Mouse (Mus musculus): ENCODE measurements around the gene Etfa.

Etfa gene

DNA sequence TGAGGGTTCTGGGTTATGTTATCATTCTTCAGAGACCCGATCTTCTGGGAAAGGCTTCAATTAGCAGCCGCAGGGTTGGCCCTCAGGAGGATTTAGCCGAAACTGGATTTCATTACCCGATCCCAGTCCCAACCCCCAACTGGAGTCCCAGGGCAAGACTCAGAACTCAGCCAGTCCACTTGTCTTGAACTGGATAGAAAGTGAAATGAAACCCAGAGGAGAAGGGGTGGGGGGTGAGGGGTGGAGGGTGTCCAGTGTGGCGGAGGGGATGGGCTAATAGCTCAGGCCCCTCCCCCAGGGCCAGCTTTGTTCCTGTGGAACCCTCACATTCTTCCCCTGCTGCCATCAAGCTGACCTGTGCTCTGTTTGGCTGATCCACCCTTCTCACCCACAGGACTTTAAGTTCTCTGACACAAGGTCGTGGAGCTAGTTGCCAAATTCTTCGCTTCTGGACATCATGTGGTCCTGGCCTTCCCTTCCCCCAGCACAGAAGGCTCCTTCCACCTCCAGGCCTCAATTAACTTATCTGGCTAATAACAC is 86.7 kb downstream of the Etfa start:
- no peak for DNase-seq (ENCODE audit: low read depth, low spot score)

DNA sequence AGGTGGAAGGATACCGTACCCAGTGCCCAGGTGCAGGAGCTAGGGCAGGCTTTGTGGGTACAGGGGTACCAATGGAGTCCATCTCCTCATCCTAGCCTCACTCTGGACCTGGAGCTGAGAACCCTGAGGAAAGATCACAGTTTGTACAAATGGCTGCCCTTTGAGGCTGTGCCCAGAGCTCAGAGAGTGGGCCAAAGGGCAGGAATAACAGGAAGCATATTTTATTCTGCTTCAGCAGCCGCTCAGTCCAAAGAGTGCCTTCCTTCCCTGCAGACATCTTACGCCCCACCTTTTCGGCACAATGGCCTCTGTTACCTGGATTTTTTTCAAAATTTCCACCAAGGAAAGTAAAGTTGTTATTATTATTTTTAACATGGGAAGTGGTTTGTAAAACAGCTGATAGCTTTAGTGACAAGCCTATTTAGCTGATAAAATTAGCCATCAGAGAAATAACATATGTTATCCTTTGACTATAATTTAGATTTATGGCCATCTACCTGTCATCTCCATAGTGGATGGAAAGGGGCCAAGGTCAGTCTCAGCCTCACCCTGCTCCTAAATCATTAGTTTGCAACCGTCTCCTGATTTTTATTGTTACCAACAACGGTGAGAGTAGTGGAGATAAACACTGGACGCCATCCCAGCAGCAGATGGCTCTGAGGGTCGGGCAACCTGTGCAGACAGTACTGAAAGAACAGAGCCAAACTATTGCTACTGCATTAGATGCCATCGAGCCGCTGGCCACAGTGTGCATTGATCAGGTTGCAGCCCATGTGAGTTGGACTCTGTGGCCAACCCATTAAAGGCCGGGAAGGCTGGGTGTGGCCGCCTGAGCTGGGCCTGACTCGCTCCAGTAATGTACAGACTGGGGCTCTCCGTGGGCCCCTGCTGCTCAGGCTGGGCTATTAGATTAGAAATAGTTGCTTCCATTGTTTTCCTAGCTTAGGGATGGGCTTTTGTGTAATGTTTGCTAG is 88.3 kb downstream of the Etfa start:
- DNase-seq (ENCODE audit: low read depth, low spot score) = no peak

DNA sequence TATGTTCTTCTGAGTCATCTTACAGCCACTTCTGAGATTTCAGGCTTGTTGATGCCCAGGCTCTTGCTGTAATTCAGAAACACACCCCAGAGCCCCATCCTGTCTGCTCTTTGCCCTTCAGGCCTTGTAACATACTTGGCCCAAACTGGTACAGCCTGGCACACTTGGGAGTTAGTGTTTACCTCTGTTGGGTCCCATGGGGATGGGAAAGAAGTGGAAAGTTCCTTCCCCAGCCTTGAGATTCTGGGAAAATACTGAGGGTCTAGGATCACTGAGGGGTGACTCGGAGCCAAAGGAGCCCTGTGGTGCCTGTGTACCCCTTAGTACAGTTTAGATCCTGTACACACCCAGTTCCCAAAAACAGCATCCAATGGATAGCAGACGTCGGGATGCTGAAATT is 90.3 kb downstream of the Etfa start:
- DNase-seq (ENCODE audit: low read depth, low spot score) = no peak

DNA sequence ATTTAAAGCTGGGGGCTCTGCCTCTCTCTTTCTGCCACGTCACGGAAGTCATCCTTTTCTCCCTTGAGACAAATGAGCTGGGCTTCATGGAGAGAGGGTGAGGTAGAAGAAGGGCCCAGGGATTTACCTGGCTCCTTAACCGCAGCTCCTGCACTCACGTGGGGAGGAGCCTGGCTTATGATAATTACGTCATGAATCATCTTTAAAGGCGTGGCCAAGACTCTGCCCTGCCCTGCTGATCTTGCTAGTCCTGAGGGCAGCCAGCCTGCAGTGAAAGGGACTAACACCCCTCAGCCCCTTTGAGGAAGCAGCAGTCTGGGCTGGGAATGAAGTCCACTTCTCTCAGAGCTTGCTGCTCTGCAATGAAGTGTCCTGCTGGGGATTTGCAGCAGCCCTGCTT is 100.9 kb downstream of the Etfa start:
- no peak for DNase-seq (ENCODE audit: low read depth, low spot score)

DNA sequence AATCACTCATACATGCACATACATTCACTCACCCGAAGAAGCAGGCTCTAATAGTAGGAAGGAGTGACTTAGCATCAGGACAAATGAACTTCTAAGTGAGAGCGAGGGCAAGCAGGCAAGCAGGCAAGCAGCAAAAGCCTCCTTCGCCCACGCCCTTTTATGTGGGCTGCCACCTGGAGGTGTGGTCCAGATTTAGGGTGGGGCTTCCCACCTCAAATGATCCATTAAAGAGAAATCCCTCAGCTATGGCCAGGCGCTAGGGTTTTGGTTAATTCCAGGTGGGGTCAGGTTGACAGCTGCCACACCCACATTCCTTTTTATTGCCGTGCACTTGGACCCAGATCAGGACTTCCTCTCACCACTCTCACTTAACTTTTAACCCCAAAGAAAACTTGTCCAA is 101.6 kb downstream of the Etfa start:
- no peak for DNase-seq (ENCODE audit: low read depth, low spot score)

DNA sequence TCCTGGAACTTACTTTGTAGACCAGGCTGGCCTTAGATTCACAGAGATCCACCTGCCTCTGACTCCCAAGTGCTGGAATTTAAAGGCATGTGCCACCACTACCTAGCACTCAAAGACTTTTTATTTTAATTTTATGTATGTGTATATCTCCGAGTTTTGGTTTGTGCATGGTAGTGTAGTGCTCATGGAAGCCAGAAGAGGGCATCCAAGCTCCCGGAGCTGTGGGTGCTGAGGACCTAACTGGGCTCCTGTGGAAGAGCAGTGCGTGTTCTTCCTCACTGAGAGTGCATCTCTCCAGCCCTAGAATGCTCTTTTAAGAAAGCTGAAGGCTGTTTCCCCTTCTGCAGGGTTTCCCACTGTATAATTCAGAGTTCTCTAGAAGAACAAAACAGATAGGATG is 102.2 kb downstream of the Etfa start:
- DNase-seq (ENCODE audit: low read depth, low spot score) = no peak

DNA sequence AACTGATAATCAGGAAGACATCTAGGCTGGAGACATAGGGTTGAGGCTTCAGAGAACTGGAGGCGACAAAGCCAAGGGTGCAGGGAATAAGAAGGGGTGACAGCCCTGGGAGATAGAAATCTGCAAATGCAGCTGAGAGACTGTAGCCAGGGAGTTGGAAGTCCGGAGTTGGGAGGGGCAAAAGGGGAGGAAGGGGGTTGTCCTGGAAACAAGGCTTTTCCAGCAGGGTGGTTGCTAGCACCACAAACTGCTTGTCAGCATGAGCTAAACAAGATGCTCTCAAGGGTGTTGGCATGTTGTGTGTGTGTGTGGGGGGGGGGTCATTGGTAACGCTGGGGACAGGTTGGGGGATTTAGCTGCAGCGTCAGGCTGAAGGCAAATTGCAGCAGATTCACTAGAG is 103.2 kb downstream of the Etfa start:
- no peak for DNase-seq (ENCODE audit: low read depth, low spot score)

DNA sequence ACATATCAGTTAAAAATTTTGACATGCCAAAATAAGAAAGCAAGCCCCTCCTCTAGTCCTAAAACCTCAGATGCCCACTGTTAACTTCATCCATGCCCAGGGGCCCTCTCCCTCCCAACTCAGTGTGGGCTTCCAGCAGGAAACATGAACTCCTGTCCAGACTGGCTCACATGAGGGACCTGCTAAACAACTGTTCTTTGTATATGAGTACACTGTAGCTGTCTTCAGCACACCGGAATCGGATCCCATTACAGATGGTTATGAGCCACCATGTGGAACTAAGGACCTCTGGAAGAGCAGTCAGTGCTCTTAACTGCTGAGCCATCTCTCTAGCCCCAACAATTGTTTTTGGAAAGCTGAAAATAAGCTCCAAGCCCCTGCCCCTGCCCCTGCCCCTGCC is 105.3 kb downstream of the Etfa start:
- DNase-seq (ENCODE audit: low read depth, low spot score) = no peak

DNA sequence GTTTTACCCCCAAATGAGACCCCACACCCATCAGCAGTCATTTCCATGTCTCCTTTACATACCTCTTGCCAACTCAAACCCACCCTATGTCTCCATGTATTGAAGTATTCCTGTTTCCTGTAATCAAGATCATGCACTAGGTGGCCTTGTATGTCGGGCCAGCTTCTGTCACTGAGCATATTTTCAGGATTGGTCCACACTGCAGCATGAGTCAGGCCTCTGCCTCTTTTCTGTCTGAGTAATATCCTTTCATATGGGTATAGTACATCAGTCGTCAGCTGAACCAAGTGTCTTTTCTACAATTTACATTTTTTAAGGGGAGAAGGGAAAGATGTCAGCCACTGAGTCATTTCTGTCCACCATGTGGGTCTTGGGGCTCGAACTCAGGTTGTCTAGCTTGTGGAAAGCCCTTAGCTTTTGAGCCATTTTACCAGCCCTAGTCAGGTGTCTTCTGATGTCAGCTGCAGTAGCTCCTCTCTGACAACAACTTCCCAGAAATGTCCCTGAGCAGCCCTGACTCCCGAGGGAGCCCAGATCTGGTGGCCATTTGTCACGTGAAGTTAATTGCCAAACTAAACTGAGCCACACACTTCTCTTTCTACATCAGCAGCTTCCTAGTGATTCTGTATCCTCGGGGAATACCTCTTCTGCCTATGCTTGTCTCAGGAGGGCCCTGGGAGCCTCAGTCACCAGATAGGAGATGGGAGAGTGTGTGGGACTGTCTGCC is 106.9 kb downstream of the Etfa start:
- no peak for DNase-seq (ENCODE audit: low read depth, low spot score)
